Mouse (Mus musculus): ENCODE data around the gene Gm49380. TPM values are rescaled to one million over a fixed set of nuclear protein-coding genes. Genes with fewer than 3 reads are reported as not detected.
"Not testable (repeated sequence)": the region's sequence is repeated elsewhere in the genome, so short reads cannot be mapped to it uniquely, and the experiment has no call there.

The Gm49380 gene
- polyA plus RNA-seq, 1 experiment from 2014 or later, result not detected

DNA sequence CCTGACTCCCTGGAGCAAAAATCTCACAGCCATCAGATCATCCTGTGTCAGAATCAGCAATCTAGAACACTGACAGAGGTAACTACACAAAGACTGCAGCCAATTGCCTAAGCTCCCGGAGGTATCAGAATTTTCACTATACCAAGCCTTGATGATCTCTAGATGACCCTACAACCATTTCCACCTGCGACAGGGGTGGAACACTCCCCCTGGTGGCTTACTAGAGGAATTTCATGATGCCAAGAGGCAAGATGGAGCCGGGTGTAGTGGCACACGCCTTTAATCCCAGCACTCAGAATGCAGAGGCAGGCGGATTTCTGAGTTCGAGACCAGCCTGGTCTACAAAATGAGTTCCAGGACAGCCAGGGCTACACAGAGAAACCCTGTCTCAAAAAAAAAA, 11.0 kb upstream of the Gm49380 start:
- no peak overlapping the region for H3K9ac ChIP-seq
- ATAC-seq (ENCODE audit: low read depth) (no peak), DNase-seq (no peak)
- WGBS (ENCODE audit: insufficient replicate concordance), result 54% methylated on average over 6 of the region's 6 CpGs
- H3K27ac ChIP-seq, result no peak overlapping the region
- H3K27me3 ChIP-seq, result peaks cover 16% of the 10 kb centered on the region
- H3K4me2 ChIP-seq, result no peak overlapping the region
- no peak overlapping the region for H3K4me3 ChIP-seq (replicated peaks)
- no peaks in the 10 kb centered on the region for H3K9me3 ChIP-seq (replicated peaks)
- H3K4me1 ChIP-seq (replicated peaks), result peaks cover 7% of the 10 kb centered on the region
- no peaks in the 10 kb centered on the region for H3K36me3 ChIP-seq

DNA sequence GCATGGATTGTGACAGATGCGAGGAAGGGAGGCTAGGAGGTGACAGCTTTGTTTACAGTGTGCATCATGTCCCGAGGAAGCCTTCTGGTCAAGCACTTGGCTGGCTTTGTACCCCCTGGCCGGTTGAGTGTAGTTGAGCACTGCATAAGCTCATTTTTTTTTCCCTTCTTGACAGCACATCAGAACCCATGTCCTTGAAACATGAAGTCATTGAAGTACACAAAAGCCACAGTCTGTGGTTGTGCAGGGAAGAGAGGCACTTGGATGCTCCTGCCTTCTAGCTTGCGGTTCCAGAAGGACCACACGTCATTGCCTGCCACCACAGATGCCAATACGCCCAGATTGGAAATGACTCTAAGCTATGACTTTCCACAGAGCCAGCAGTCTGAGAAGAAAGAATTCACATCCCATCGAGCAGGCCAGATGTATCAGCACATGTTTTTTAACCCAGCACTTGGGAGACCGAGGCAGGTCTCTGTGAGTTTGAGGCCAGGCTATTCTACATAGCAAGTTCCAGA, 6.7 kb upstream of the Gm49380 start:
- Histone ChIP-seq H3K27ac (no peak overlapping the region), H3K4me3 (replicated peaks) (no peak overlapping the region), H3K4me1 (replicated peaks) (no peaks in the 10 kb centered on the region), H3K4me2 (no peak overlapping the region), H3K9ac (no peak overlapping the region), H3K9me3 (replicated peaks) (no peaks in the 10 kb centered on the region), H3K36me3 (no peaks in the 10 kb centered on the region), H3K27me3 (no peaks in the 10 kb centered on the region)
- WGBS (ENCODE audit: insufficient replicate concordance), result 60% methylated on average over 8 of the region's 8 CpGs
- ATAC-seq (ENCODE audit: low read depth) (no peak), DNase-seq (no peak)

DNA sequence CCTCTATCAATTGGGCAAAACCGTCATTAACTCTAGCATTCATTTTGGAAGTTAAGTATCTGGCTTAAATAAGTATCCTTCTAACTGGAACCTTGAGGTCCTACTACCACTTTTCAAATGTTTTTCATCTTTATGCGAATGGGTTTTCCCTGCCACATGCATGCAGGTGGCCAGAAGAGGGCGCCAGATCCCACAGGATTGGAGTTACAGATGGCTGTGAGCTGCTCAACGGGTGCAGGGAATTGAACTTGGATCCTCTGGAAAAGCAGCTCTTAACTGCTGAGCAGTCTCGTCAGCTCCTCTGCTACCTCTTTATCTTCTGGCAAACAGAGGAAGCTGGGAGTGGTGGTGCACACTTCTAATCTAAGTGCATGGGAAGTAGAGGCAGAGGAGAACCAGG, 5.7 kb upstream of the Gm49380 start:
- no peaks in the 10 kb centered on the region for H3K36me3 ChIP-seq
- peaks cover 9% of the 10 kb centered on the region for H3K4me1 ChIP-seq (replicated peaks)
- no peak overlapping the region for H3K27ac ChIP-seq
- 43% methylated on average over 5 of the region's 5 CpGs for WGBS (ENCODE audit: insufficient replicate concordance)
- no peak overlapping the region for H3K4me3 ChIP-seq (replicated peaks)
- DNase-seq (no peak), ATAC-seq (ENCODE audit: low read depth) (no peak)
- no peak overlapping the region for H3K4me2 ChIP-seq
- H3K9ac ChIP-seq, result no peak overlapping the region
- no peaks in the 10 kb centered on the region for H3K9me3 ChIP-seq (replicated peaks)
- no peaks in the 10 kb centered on the region for H3K27me3 ChIP-seq

DNA sequence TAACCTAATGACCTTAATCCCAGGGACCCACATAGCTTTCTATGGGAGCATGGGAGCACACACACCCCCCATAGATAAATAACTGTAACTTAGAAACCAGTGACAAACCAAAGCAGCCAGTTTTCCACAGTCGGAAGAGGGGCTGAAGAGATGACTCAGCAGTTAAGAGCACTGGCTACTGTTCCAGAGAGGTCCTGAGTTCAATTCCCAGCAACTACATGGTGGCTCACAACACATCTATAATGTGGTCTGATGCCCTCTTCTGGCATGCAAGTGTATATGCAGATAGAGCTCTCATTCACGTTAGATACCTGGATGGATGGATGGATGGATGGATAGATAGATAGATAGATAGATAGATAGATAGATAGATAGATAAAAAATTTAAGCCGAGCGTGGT, 2.9 kb upstream of the Gm49380 start:
- H3K36me3 ChIP-seq, result no peaks in the 10 kb centered on the region
- no peak for ATAC-seq (ENCODE audit: low read depth)

DNA sequence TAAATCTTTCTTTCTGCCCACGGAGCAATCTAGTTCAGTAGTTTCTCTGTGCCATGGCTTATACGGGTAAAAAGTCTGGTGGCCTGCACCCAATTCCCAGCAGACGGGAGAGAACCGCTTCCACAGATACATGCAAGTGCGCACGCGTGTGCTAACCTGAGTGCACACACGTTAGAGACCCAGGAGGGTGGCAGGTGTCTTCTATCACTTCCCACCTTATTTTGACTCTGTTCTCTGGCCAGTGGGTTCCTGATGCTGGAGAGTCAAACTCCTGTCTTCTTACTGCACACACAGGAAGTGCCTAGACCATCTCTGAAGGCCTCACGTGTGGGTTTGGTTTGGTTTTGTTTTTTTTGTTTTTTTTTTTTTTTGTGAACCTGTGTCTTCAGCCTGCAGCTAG, 2.3 kb upstream of the Gm49380 start:
- Histone ChIP-seq H3K27me3 (no peaks in the 10 kb centered on the region), H3K9ac (no peak overlapping the region), H3K27ac (0 out of 2 replicates have a peak overlapping the region, but pooled peaks have one; percentile 19), H3K36me3 (peaks cover 3% of the 10 kb centered on the region), H3K4me1 (replicated peaks) (peaks cover 25% of the 10 kb centered on the region), H3K9me3 (replicated peaks) (no peaks in the 10 kb centered on the region), H3K4me3 (replicated peaks) (no peak overlapping the region), H3K4me2 (no peak overlapping the region)
- DNase-seq (no peak), ATAC-seq (ENCODE audit: low read depth) (no peak)
- 80% methylated on average over 9 of the region's 9 CpGs for WGBS (ENCODE audit: insufficient replicate concordance)

More for the DNA sequence above, 2.9 kb upstream of the Gm49380 start:
- Histone ChIP-seq H3K9me3 (replicated peaks) (no peaks in the 10 kb centered on the region), H3K9ac (no peak overlapping the region), H3K4me1 (replicated peaks) (peaks cover 21% of the 10 kb centered on the region), H3K27ac (no peak overlapping the region), H3K4me3 (replicated peaks) (no peak overlapping the region), H3K4me2 (no peak overlapping the region), H3K27me3 (no peaks in the 10 kb centered on the region)
- no peak for DNase-seq
- WGBS (ENCODE audit: insufficient replicate concordance), result 61% methylated on average over 4 of the region's 4 CpGs

DNA sequence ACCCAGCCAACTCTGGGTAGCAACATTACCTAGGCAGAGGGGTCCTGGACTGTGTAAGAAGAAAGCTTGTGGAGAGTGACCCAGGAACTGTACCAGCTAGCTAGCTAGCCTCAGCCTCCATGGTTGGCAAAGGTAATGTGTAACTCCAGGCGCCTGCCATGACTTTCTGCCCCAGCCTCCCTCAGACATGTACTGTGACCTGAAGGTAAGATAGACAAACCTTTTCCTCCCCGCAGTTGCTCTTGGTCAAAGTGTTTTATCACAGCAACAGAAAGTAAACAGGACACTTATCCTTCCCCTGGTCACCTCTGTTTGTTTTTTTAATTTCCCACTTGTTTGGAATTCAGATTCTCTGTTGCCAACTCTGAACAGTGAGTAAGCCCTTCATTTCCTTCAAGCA, 1.2 kb upstream of the Gm49380 start:
- H3K4me3 ChIP-seq (replicated peaks), result no peak overlapping the region
- 67% methylated on average over 2 of the region's 2 CpGs for WGBS (ENCODE audit: insufficient replicate concordance)
- H3K27me3 ChIP-seq, result no peaks in the 10 kb centered on the region
- DNase-seq, result no peak
- H3K4me1 ChIP-seq (replicated peaks), result peaks cover 37% of the 10 kb centered on the region
- H3K4me2 ChIP-seq, result no peak overlapping the region
- no peak for ATAC-seq (ENCODE audit: low read depth)
- H3K36me3 ChIP-seq, result peaks cover 14% of the 10 kb centered on the region
- H3K9me3 ChIP-seq (replicated peaks), result no peaks in the 10 kb centered on the region
- 0 out of 2 replicates have a peak overlapping the region, but pooled peaks have one; percentile 1 for H3K27ac ChIP-seq
- no peak overlapping the region for H3K9ac ChIP-seq

DNA sequence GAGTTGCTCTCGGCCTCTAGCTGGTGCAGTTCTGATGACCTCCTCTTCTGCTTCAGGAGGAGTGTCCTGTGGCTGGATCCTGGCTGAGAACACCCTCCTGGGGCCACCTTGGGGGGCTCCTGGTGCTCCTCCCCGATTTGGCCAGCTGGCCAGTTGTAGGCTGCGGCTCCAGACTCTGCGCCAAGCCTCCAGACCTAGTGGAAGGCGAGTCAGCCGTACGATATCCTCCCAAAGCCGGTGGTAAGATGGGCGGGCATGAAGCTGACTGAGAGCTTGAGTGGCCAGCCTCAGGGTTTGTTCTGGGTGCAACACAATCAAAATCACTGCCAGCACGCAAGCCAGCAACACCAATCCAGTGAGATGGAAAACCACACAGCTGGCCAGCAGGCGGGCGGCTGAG, 1.4 kb downstream of the Gm49380 start:
- H3K9me3 ChIP-seq (replicated peaks); ATAC-seq (ENCODE audit: low read depth); H3K27ac ChIP-seq; H3K27me3 ChIP-seq; DNase-seq: not testable (repeated sequence)
- 72% methylated on average over 9 of the region's 12 CpGs for WGBS (ENCODE audit: insufficient replicate concordance)
- Histone ChIP-seq H3K4me3 (replicated peaks) (peak overlapping the region; percentile 83), H3K4me1 (replicated peaks) (peaks cover 62% of the 10 kb centered on the region), H3K9ac (peak overlapping the region; percentile 89), H3K36me3 (peaks cover 36% of the 10 kb centered on the region), H3K4me2 (peak overlapping the region; percentile 72)

DNA sequence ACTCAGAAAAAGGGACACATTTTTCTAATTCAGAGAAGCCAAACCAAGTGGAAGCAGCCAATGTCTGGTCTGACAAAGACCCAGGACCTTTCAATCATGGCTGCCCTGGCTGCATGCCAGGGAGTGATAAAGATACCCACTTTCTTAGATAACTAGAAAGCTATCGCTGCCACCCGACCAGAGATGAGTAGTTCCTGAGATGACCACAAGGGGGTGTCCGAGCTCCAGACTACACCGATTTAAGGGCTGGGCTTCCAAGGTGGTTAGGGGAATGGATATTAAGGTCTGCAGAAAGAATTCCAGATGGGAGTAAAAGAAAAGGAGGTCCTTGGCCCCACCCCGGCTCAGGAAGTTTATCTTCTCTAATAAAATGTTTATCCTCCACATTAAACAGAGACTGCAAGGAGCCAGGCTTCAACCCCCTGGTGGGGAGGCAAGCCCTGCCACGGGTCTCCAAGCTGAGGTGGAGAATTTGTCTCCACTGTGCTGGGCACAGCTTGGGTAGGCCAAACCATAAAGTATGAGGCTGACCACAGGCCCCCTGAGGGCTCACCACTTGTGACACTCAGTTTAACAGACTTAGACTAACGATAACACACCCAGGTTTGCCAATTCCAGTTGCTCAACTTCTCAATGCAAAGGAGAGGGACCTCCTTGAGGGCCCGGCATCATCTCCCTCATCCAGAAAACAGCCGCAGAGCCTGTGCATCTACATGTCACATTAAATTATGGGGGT, 3.8 kb downstream of the Gm49380 start:
- WGBS (ENCODE audit: insufficient replicate concordance), result 31% methylated on average over 9 of the region's 9 CpGs
- H3K27me3 ChIP-seq, result no peaks in the 10 kb centered on the region
- peaks cover 63% of the 10 kb centered on the region for H3K4me1 ChIP-seq (replicated peaks)

DNA sequence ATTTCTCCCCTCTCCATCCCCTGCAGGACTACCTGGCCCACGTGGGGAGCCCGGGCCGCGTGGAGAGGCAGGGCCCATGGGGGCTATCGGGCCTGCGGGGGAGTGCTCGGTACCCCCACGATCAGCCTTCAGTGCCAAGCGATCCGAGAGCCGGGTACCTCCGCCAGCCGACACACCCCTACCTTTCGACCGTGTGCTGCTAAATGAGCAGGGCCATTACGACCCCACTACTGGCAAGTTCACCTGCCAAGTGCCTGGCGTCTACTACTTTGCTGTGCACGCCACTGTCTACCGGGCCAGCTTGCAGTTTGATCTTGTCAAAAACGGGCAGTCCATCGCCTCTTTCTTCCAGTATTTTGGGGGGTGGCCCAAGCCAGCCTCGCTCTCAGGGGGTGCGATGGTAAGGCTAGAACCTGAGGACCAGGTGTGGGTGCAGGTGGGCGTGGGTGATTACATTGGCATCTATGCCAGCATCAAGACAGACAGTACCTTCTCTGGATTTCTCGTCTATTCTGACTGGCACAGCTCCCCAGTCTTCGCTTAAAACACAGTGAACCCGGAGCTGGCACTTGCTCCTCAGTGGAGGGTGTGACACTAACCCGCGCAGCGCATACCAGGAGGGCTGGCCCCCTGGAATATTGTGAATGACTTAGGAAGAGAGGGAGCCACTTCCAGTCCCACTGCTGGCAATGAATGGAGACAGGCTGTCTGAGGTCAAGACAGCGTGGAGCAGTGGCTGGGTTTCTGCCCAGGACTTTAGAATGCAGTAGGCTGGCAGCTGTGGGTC, 4.8 kb downstream of the Gm49380 start:
- Histone ChIP-seq H3K9me3 (replicated peaks) (no peaks in the 10 kb centered on the region), H3K9ac (peak overlapping the region; percentile 7; the same call in 1 of the 2 replicates), H3K36me3 (peaks cover 58% of the 10 kb centered on the region), H3K4me1 (replicated peaks) (peaks cover 53% of the 10 kb centered on the region), H3K27ac (no peak overlapping the region; the same call in 1 of the 2 replicates), H3K4me3 (replicated peaks) (0 out of 2 replicates have a peak overlapping the region, but pooled peaks have one; percentile 28), H3K4me2 (peak overlapping the region; percentile 49; the same call in 1 of the 2 replicates), H3K27me3 (no peaks in the 10 kb centered on the region)
- DNase-seq, result no peak
- 84% methylated on average over 31 of the region's 31 CpGs for WGBS (ENCODE audit: insufficient replicate concordance)
- ATAC-seq (ENCODE audit: low read depth), result no peak

More for the DNA sequence above, 3.8 kb downstream of the Gm49380 start:
- H3K9ac ChIP-seq, result peak overlapping the region; percentile 32; the same call in 1 of the 2 replicates
- H3K27ac ChIP-seq, result no peak overlapping the region; the same call in 1 of the 2 replicates
- peaks cover 54% of the 10 kb centered on the region for H3K36me3 ChIP-seq
- ATAC-seq (ENCODE audit: low read depth) (no peak), DNase-seq (peak; percentile 68)
- H3K4me3 ChIP-seq (replicated peaks), result peak overlapping the region; percentile 28
- H3K4me2 ChIP-seq, result peak overlapping the region; percentile 49
- no peaks in the 10 kb centered on the region for H3K9me3 ChIP-seq (replicated peaks)

DNA sequence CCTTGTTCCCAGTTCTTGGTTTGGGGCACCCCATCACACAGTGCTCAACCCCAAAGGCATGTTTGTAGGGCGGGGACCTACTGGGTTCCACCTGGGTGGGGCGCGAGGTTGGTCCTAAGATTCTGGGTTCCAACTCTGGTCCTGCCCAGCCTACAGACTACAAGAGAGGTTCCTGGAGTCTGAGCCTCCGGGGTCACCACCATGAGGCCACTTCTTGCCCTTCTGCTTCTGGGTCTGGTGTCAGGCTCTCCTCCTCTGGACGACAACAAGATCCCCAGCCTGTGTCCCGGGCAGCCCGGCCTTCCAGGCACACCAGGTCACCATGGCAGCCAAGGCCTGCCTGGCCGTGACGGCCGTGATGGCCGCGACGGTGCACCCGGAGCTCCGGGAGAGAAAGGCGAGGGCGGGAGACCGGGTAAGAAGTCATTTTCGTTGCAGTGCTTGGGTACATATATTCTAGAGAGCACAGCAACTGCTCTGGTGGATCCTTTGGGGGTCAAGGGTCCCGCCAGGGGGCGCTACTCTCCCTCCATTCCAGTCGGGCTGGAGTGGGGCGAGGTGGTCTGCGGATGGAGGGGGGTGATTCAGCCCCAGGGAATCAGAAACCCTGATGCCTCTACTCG, 5.6 kb downstream of the Gm49380 start:
- no peaks in the 10 kb centered on the region for H3K9me3 ChIP-seq (replicated peaks)
- WGBS (ENCODE audit: insufficient replicate concordance), result 70% methylated on average over 25 of the region's 25 CpGs
- no peak overlapping the region for H3K9ac ChIP-seq
- 0 out of 2 replicates have a peak overlapping the region, but pooled peaks have one; percentile 2 for H3K4me2 ChIP-seq
- H3K36me3 ChIP-seq, result peaks cover 58% of the 10 kb centered on the region
- peaks cover 53% of the 10 kb centered on the region for H3K4me1 ChIP-seq (replicated peaks)
- H3K27me3 ChIP-seq, result no peaks in the 10 kb centered on the region
- H3K4me3 ChIP-seq (replicated peaks), result no peak overlapping the region
- ATAC-seq (ENCODE audit: low read depth), result no peak
- DNase-seq, result no peak
- H3K27ac ChIP-seq, result no peak overlapping the region

DNA sequence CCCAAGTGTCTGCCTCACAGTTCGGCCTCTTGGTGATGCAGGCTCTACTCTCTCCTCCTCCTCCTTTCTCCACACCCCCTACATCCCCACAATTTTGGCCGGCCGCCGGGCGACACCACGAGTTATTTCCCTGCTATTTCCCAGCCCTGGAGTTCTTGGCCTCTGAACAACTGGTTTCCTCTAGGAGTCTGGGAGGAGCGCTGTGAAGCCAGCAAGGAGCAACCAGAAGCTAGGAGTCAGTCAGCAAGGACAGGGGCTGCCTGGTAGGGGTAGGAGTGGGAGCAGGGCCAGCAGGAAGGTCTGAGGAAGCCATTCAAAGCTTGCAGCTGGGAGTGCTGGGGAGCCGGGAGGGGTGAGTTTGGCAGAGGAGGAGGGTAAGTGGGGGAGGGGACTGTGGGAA, 6.2 kb downstream of the Gm49380 start, which contains the start of gene C1qtnf5:
Gene C1qtnf5 (plus strand): TSS at position 136 of the 400 bp plus-strand sequence.
- Histone ChIP-seq H3K9ac (no peak within 1 kb of the TSS), H3K27me3 (no peaks in the 10 kb centered on the region), H3K27ac (no peak within 1 kb of the TSS; the same call in 1 of the 2 replicates), H3K36me3 (peaks cover 58% of the 10 kb centered on the region), H3K4me1 (replicated peaks) (peaks cover 51% of the 10 kb centered on the region), H3K9me3 (replicated peaks) (no peaks in the 10 kb centered on the region), H3K4me3 (replicated peaks) (no peak within 1 kb of the TSS), H3K4me2 (0 out of 2 replicates have a peak within 1 kb of the TSS, but pooled peaks have one; percentile 2)
- ATAC-seq (ENCODE audit: low read depth) (no peak), DNase-seq (no peak)
- WGBS (ENCODE audit: insufficient replicate concordance), result 80% methylated on average over 8 of the region's 8 CpGs
